Mouse (Mus musculus) heart, embryonic 15.5 days (tissue): ENCODE measurements at regions not wholly inside any gene's neighbourhood (a gene's known extent, or its start where the extent isn't known, plus 50 kb on each side); places are given as distances from the start of the nearest gene placed in this dataset.

Source experiments
- ATAC-seq: fragments of 200-750 bp; cut with Nextera tagmentation; replicated peaks from 2 replicates; pipeline ENCODE4 v1.8.0; 2017; ENCODE audit warnings: low read depth, moderate TSS enrichment; ENCODE audit not compliant: insufficient number of reproducible peaks, insufficient read depth, low FRiP score
- H3K27ac ChIP-seq: fragments of 300-500 bp; sonication (generic); 2 replicates; pipeline ENCODE4 v1.5.1; 2015; ENCODE audit warnings: mild to moderate bottlenecking, inconsistent platforms
- H3K27me3 ChIP-seq: fragments of 300-500 bp; sonication (generic); 2 replicates; pipeline ENCODE4 v1.6.1; 2015; ENCODE audit warnings: inconsistent platforms
- H3K36me3 ChIP-seq: fragments of 300-500 bp; sonication (generic); 2 replicates; pipeline ENCODE4 v1.6.1; 2015; ENCODE audit warnings: mild to moderate bottlenecking, inconsistent platforms
- H3K4me1 ChIP-seq: fragments of 300-500 bp; sonication (generic); replicated peaks from 2 replicates; pipeline ENCODE4 v1.6.1; 2015; ENCODE audit warnings: inconsistent platforms
- H3K4me2 ChIP-seq: fragments of 300-500 bp; sonication (generic); 2 replicates; pipeline ENCODE4 v1.6.1; 2015; ENCODE audit warnings: inconsistent platforms, mild to moderate bottlenecking, moderate library complexity
- H3K4me3 ChIP-seq: fragments of 300-500 bp; sonication (generic); 2 replicates; pipeline ENCODE4 v1.5.1; 2015; ENCODE audit warnings: mild to moderate bottlenecking, inconsistent platforms
- H3K9ac ChIP-seq: fragments of 300-500 bp; sonication (generic); 2 replicates; pipeline ENCODE4 v1.6.1; 2015; ENCODE audit warnings: mild to moderate bottlenecking, inconsistent platforms
- H3K9me3 ChIP-seq: fragments of 300-500 bp; sonication (generic); replicated peaks from 2 replicates; pipeline ENCODE4 v1.6.1; 2016; ENCODE audit warnings: inconsistent platforms
- WGBS: fragments of 180-500 bp; shearing (Covaris S2); methylation state at CpG from one replicate; pipeline ENCODE4 v1.1.7; 2015; ENCODE audit warnings: mixed read lengths; 5-methylcytosine and 5-hydroxymethylcytosine counted together

DNA sequence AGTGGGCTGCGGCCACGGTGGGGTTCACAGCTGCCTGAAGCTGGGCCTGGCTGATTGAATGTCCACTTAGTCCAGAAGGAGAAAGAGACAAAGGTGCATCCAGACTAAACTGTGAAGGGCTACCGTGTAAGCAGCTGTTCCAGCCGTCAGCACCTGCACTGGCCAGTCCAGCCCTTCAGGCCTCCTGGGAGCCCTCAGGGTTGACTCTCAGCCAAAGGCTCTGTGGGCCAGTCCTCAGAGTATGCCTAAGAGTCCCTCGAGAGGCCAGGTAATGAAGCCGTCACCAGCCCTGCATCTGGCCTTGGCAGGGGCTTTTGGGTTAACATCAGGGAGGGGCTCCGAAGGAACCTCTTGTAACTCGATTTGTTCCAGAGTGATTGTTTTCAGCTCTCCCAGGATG lies 187.4 kb downstream of the Gpd2 start:
- no peaks in the 10 kb centered on the region for H3K9me3 ChIP-seq
- no peak overlapping the region for H3K27ac ChIP-seq
- no peak overlapping the region for H3K9ac ChIP-seq
- H3K4me3 ChIP-seq = no peak overlapping the region
- no peak overlapping the region for H3K4me2 ChIP-seq
- H3K36me3 ChIP-seq = no peaks in the 10 kb centered on the region
- H3K27me3 ChIP-seq = no peaks in the 10 kb centered on the region
- WGBS = 77% methylated on average over 8 of the region's 8 CpGs
- no peaks in the 10 kb centered on the region for H3K4me1 ChIP-seq
- no peak for ATAC-seq

- ATAC-seq = no peak
- no peaks in the 10 kb centered on the region for H3K4me1 ChIP-seq
- no peaks in the 10 kb centered on the region for H3K36me3 ChIP-seq
- no peak overlapping the region for H3K4me3 ChIP-seq
- H3K27me3 ChIP-seq = no peaks in the 10 kb centered on the region
- no peaks in the 10 kb centered on the region for H3K9me3 ChIP-seq
- no peak overlapping the region for H3K9ac ChIP-seq
- WGBS = 84% methylated on average over 5 of the region's 5 CpGs
- H3K4me2 ChIP-seq = no peak overlapping the region
- no peak overlapping the region for H3K27ac ChIP-seq
Measured at GRCm38 (mm10) chr2:57425439-57425838, 188.0 kb downstream of the Gpd2 start.

DNA sequence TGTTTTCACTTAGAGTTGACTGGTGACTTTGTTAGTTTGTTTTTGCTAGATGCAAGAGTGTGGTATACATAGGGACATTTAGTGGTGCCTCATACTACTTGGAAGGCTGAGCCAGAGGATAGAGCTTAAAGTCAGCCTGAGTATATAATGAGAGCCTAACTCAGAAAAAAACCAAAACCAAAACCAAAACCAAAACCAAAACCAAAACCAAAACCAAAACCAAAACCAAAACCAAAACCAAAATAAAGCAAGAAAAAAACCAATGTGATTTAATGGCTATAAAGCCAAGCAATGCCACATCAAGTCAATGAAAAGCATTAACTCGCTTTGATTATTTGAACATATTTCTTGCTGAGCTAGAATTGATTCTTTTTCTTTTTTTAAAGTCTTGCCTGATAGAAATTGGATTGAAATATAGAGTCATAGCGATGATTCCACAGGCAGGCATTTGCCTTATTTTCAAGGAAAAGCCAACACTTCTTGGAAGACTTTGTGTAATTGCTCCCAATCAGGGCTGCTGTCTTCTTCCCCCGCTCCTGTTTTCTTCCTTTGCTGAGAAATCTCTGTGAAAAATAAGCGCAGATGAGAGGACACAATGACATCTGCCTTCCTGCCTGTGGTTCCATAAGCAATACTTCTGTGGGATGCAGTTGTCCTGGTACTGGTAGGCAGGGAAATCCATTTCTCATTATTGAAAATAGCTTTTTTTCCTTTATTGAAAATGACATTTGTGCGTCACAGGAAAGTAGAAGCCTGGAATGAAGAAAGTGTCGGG lies 213.7 kb downstream of the Gpd2 start:
- no peak overlapping the region for H3K27ac ChIP-seq
- 84% methylated on average over 6 of the region's 6 CpGs for WGBS
- no peaks in the 10 kb centered on the region for H3K9me3 ChIP-seq
- no peak overlapping the region for H3K9ac ChIP-seq
- no peak for ATAC-seq
- H3K36me3 ChIP-seq = no peaks in the 10 kb centered on the region
- no peak overlapping the region for H3K4me3 ChIP-seq
- H3K27me3 ChIP-seq = no peaks in the 10 kb centered on the region
- H3K4me2 ChIP-seq = no peak overlapping the region
- H3K4me1 ChIP-seq = no peaks in the 10 kb centered on the region

DNA sequence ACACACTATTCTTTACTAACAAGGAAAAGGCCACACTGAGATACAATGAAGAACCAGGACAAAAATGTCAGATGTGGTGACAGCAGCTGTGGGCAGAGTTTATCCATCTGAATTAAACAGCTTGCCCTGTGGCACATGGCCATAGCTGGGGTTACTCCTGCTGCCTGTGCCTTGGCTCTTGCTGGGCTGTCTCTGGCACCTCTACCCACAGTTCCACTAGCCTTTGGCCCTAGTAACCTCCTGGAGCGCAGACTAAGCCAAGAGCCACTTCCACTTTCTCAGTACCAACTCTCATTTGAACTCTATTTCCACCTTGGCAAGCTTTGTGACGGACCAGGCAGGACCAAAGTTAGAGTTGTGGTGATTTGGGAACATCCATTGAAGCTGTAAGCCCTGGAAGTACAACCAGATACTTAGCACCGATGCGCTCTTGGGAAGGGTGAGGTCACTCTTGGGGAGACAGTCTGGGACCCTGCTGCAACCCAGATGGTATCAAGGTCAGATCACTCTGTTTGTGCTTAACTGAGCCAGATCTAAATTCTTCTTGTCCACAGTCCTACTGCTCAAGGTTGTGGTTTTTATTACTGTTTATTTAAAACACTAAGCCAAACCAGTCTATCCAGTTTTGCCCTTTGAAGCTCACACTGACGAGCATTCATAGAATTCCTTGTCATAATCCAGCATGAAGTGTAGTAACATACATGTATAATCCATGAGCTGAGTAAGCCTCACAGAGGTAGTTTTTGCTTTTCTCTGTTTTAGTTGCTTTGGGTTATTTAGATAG lies 216.7 kb downstream of the Gpd2 start:
- H3K9ac ChIP-seq = no peak overlapping the region
- WGBS = 76% methylated on average over 5 of the region's 5 CpGs
- no peaks in the 10 kb centered on the region for H3K9me3 ChIP-seq
- H3K4me3 ChIP-seq = no peak overlapping the region
- no peaks in the 10 kb centered on the region for H3K4me1 ChIP-seq
- H3K36me3 ChIP-seq = no peaks in the 10 kb centered on the region
- no peak for ATAC-seq
- H3K4me2 ChIP-seq = no peak overlapping the region
- H3K27ac ChIP-seq = no peak overlapping the region
- no peaks in the 10 kb centered on the region for H3K27me3 ChIP-seq

DNA sequence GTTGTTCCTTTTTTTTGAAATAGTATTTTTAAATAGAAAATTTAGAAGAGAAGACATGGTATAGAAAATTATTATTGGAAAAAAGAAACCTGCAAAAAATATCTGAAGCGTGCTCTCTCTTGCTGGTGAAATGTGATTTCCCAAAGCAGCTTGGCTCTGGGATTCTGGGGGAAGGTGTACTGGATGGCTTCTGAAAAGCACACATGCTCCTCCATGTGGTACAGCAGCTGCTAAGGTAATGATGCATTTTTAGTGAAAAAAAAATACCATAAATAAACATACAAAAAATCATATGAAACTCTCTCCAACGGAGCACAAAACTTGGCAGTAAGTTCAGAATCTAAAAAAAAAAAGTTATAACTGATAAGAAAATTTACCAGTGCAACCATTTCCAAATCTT lies 222.5 kb downstream of the Gpd2 start:
- WGBS = 80% methylated on average over 2 of the region's 2 CpGs
- Histone ChIP-seq H3K9me3 (no peaks in the 10 kb centered on the region), H3K36me3 (no peaks in the 10 kb centered on the region), H3K27ac (no peak overlapping the region), H3K4me1 (no peaks in the 10 kb centered on the region), H3K4me2 (no peak overlapping the region), H3K27me3 (no peaks in the 10 kb centered on the region), H3K4me3 (no peak overlapping the region), H3K9ac (no peak overlapping the region)
- no peak for ATAC-seq

GRCm38 (mm10) chr2:57473873-57474272 lies 236.4 kb downstream of the Gpd2 start:
- no peak overlapping the region for H3K9ac ChIP-seq
- no peak for ATAC-seq

GRCm38 (mm10) chr2:57492116-57492515 lies 254.7 kb downstream of the Gpd2 start:
- 65% methylated on average over 4 of the region's 4 CpGs for WGBS
- no peaks in the 10 kb centered on the region for H3K36me3 ChIP-seq
- H3K27me3 ChIP-seq = no peaks in the 10 kb centered on the region
- H3K4me2 ChIP-seq = no peak overlapping the region
- H3K9me3 ChIP-seq = no peaks in the 10 kb centered on the region
- no peak overlapping the region for H3K4me3 ChIP-seq
- H3K27ac ChIP-seq = no peak overlapping the region
- no peak overlapping the region for H3K9ac ChIP-seq
- no peaks in the 10 kb centered on the region for H3K4me1 ChIP-seq
- ATAC-seq = no peak

More at GRCm38 (mm10) chr2:57473873-57474272, 236.4 kb downstream of the Gpd2 start:
- Histone ChIP-seq H3K4me3 (no peak overlapping the region), H3K27ac (no peak overlapping the region), H3K4me1 (no peaks in the 10 kb centered on the region), H3K9me3 (no peaks in the 10 kb centered on the region), H3K4me2 (no peak overlapping the region), H3K27me3 (no peaks in the 10 kb centered on the region), H3K36me3 (no peaks in the 10 kb centered on the region)
- 61% methylated on average over 3 of the region's 3 CpGs for WGBS

DNA sequence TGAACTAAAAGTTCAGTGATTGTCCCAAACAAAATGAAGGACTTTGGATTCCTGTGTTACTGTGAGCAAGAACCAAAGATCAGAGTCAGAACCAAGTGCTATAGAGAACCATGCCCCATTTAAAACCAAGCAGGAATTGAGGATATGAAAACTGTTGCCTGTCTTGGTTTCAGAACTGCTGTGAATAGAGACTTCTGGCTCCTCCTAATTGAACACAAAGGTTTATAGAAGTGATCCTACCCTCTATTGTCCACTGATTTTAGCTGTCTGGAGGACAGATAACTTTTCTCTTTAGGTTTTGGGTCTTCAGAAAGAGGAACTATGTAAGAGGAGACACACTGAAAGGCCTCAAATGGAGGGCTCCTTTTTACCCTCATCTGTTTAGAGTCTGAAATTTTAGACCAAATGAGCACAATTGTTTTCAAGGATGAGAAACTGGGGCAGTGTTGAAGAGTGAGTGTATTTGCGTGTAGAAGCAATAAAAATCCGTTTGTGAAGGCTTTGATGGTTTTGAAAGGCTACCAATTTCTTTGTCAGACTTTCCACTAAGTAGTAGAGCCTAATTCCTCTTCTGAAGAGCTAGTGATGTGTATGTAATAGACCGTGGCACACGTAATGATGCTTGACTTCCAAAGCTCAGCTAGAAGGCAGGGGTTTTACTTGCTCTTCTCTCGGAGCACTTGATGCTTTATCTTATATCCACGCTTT lies 255.6 kb downstream of the Gpd2 start:
- no peak overlapping the region for H3K4me2 ChIP-seq
- ATAC-seq = no peak
- no peak overlapping the region for H3K27ac ChIP-seq
- H3K36me3 ChIP-seq = no peaks in the 10 kb centered on the region
- H3K27me3 ChIP-seq = no peaks in the 10 kb centered on the region
- H3K4me1 ChIP-seq = no peaks in the 10 kb centered on the region
- no peaks in the 10 kb centered on the region for H3K9me3 ChIP-seq
- H3K4me3 ChIP-seq = no peak overlapping the region
- 64% methylated on average over 6 of the region's 6 CpGs for WGBS
- H3K9ac ChIP-seq = no peak overlapping the region

DNA sequence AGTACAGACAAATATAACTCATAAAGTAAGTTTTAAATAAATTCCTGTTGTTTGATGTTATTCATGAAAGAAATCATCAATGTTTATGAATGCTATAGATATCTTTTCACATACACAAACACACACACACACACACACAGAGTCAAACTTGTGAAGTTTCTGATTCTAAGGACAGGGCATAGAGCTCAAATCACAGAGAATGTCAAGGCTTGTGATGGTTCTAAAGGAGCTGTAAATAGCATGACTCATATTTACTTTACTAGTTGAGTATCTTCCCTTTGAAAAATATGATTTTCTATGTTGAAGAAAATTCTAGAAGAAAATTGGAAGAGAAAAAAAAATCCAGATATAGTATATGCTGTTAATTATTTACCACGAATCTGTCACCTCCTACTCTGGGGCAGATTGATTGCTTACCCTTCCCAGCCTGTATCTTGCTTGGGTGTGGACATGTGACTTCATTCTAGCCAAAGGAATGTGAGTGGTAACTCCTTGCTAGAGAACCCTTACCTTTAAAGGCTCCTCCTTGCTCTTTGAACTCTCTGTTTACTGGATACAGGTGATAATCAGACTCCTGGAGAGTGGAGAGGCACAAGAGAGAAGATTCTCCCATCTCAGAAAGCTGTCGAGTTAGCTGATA lies 259.0 kb downstream of the Gpd2 start:
- H3K4me3 ChIP-seq = no peak overlapping the region
- 46% methylated on average over 2 of the region's 2 CpGs for WGBS
- no peaks in the 10 kb centered on the region for H3K9me3 ChIP-seq
- H3K9ac ChIP-seq = no peak overlapping the region
- no peak overlapping the region for H3K27ac ChIP-seq
- H3K4me1 ChIP-seq = no peaks in the 10 kb centered on the region
- H3K27me3 ChIP-seq = no peaks in the 10 kb centered on the region
- H3K36me3 ChIP-seq = no peaks in the 10 kb centered on the region
- ATAC-seq = no peak
- H3K4me2 ChIP-seq = no peak overlapping the region

DNA sequence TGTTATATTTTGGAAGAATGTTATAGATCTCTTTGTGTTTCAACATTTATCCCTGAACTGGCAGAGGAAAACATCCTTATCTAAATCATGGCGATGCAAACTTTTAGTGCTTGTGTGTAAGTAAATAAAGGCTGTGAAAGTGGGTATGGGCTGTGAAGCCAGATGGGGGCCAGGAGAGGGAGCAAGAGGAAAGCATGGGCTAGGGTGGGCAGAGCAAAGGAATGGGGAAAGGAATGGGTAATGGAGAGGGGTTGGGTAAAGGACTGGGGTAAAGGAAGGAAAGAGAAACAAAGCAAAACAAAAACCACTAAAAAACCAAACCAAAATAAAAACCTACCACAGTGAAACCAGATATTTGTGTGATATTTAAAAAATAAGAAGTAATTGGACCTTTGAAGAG lies 260.5 kb downstream of the Gpd2 start:
- Histone ChIP-seq H3K36me3 (no peaks in the 10 kb centered on the region), H3K9ac (no peak overlapping the region), H3K4me3 (no peak overlapping the region), H3K9me3 (no peaks in the 10 kb centered on the region), H3K27me3 (no peaks in the 10 kb centered on the region), H3K4me2 (no peak overlapping the region), H3K27ac (no peak overlapping the region), H3K4me1 (no peaks in the 10 kb centered on the region)
- no peak for ATAC-seq
- WGBS = 53% methylated on average over 1 of the region's 1 CpGs

DNA sequence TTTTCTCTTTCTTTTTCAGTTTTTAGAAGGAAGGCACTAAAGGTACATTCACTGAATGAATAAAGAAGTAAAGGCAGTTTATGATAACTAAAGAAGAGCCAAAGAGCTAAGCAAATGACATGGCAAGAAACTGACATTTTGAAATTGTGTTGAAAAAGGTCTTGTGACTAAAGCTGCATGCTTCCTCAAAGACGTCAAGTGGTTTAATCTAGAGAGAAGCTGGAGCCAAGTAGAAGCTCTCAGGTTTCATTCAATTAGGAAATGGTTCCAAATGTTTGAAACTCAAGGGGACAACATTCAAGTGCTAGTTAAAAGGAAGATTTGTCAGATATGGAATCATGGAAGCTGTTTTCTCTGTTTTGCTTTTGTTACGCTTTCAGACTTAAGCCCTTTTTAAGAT lies 267.2 kb downstream of the Gpd2 start:
- no peak overlapping the region for H3K4me3 ChIP-seq
- no peak for ATAC-seq
- H3K27ac ChIP-seq = no peak overlapping the region
- H3K4me2 ChIP-seq = no peak overlapping the region
- H3K27me3 ChIP-seq = no peaks in the 10 kb centered on the region
- H3K9me3 ChIP-seq = no peaks in the 10 kb centered on the region
- H3K36me3 ChIP-seq = no peaks in the 10 kb centered on the region
- WGBS = 49% methylated on average over 2 of the region's 2 CpGs
- H3K4me1 ChIP-seq = no peaks in the 10 kb centered on the region
- H3K9ac ChIP-seq = no peak overlapping the region
